Mouse (Mus musculus) adrenal gland, postnatal 4 days (tissue): ENCODE results near the gene Psen2. TPM values are rescaled to one million over a fixed set of nuclear protein-coding genes. Genes with fewer than 3 reads are reported as not detected.

Experiments
- DNase-seq, 2 experiments: peaks; one replicate each; pipeline ENCODE4 v3.0.0; 2021 to 2022; ENCODE audit warnings: low spot score in 2 of 2, mixed read lengths in 2 of 2
- total RNA-seq, 2 experiments: library from RNA; stranded (reverse); gene quantifications; 2 replicates each; pipeline ENCODE4 v1.2.3; 2021

Gene Psen2
- total RNA-seq, 2 experiments from 2014 or later: 40.2 to 45.4 TPM

DNA sequence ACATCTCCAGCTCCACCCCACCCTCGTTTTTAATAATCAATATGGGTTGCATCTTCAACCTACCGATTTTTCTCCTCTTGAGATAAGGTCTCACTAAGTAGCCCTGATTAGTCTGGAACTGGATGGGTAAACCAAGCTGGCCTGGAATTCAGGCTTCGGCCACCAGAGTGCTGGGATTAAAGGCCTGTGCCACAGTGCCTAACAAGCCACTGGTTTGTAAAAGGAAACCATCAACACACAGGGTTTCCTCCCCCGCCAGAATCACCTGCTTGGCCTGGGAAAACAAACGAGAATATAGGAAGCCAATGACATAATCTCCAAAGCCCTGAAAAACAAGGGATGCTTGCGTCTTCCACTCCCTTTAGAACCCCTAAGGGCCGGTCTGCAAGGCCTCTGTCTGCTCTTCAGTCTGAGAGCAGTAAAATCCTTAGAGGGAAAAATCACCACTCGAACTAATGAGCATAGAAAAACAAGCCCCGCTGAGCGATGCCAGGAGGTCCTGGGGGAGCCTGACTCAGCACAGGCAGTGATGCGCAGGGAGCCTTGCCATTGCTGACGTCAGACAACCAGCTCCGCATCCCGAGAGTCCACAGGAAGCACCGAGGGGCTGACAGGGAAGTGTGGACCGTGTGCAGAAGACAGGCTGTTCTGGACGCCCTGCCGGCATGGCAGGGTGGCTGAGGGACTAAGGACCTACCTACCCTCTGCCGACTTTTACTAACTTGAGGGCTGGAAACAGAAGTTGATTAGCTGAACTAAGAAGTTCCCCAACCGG is 13.4 kb downstream of the Psen2 start:
- no peak for DNase-seq

DNA sequence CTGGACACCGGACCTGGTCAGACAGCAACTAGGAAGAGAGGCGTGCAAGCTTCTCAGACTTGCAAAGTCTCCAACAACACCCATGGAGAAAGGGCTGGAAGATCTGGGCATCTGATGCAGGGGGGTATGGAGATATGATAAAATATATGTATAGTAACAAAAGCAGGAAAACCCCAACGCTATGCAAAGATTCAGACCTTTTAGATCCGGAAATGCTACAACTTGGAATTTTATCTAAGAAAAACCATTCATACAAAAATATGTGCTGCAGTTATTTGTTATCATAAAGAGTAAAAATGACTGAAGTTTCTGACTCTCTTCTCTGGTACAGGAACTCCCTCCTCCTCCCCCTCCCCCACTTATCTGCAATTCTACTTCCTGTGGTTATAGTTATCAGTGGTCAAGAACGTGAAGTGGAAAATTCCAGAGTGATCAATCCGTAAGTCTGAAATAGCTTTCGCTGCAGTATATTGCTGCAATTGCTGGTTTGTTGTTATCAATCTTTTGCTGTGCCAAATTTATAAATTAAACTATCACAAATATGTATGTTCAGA is 14.6 kb downstream of the Psen2 start:
- no peak for DNase-seq

DNA sequence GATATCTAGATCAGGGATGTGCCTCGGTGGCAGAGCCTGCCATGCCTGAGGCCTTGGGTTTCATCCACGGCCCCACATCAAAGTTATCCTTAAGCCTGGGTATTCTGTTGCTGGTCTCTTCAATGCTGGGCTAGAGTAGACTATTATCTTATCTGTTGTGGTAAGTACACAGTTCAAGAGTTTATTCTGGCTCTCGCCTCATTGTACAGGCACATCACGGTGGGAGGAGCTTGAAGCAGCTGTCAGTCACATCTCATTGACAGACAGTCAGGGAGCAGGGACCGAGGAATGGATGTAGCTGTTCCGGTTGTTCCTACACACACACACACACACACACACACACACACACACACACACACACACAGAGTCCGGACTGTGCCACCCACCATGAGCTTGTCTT is 15.3 kb downstream of the Psen2 start:
- DNase-seq: no peak

DNA sequence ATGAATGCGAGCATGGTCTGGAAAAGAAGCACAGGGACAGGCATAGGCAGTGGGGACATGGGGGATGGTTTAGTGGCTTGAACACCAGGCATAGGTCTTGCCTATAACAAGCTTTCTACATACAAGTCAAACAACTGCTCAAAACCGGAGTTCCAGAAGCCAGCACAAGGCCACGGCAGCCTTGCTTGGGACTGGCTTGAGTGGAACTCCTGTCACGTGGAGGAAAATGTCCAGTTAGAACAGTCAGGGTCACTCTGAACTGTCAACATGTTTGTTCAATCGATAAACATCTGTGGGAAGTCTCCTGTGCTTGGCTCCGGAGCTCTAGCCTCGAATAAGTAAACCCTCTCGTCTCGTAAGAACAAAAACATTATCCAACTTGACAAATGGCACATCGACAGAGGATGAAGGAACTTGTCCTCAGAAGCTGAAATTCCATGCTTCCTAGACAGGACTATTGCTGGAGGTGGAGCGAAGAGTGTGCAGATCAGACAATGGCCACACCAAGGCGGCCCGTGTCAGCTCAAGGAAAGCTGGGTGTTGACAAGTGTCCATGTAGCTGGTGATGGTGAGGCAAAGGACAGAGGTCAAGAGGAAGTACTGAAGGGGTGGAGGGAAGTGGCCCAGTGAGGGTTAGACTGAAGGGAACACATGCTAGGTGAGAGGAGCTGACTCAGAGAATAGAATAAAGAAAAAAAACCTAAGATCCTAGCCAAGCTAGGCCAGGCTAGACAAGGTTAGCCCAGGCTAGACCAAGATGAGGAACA is 17.3 kb downstream of the Psen2 start:
- no peak for DNase-seq

DNA sequence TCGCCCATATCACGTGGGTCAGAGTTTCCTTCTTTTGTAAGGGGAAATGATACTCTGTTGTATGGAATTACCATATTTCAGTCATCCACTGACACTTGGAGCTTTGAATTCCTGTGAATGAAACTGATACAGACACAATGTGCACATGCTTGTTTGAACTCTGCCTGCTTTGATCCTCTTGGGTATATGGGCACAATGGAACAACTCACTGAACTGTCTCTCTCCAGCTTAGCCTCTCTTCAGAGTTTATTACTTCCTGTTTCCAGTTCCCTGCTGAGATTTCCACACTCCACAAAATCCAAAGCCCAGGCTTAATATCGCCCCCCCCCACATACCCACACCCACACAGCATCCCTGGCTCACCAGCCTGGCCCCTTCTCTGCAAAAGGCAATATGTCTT is 31.5 kb downstream of the Psen2 start:
- no peak for DNase-seq

DNA sequence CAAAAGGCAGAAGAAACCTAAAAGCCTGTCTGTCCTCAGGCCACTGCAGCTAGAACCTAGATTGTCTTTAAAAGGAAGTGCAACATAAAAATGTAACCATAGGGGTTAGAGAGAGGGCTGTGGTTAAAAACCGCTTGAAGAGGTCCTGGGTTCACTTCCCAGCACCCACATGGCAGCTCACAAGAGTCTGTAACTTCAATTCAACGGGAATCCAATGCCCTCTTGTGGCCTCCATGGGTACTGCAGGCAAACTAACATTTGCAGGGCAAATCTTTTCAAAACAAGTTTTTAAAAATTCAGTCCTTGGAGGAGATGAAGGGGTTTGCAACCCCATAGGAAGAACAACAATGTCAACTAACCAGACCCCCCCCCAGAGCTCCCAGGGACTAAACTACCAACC is 32.7 kb downstream of the Psen2 start:
- DNase-seq: no peak

- DNase-seq: no peak
Observed at GRCm38 (mm10) chr1:180229906-180230305, 33.3 kb downstream of the Psen2 start.

- no peak for DNase-seq
Observed at GRCm38 (mm10) chr1:180228854-180229253, 34.4 kb downstream of the Psen2 start.

GRCm38 (mm10) chr1:180226766-180227165 is 36.5 kb downstream of the Psen2 start:
- DNase-seq: no peak

DNA sequence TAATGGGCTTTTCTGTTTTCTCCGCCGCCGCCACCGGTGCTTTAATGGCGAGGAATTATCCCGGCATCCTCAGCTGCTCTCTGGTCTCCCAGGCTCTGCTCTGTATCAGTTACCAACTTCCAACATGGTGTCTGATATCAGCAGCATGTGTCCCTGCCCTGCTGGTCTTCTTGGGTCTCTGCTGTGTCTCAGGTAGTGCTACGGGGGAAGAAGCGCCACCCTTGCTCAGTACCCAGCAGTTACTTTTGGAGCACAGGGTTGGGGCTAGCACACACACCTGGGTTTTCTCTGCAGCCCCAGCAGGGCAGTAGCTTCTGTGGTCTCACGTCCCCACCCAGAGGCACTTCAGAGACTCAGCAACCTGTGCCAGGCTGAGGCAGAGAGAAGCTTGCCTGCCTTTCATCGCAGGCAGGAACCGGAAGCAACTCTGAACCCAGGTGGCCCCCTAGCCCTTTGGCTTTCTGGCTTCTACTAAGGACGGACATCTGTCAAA is 37.0 kb downstream of the Psen2 start:
- no peak for DNase-seq

- DNase-seq: no peak
Observed at GRCm38 (mm10) chr1:180225500-180226220, 37.6 kb downstream of the Psen2 start.

- no peak for DNase-seq
Observed at GRCm38 (mm10) chr1:180222007-180222406, 41.2 kb downstream of the Psen2 start.

- DNase-seq: no peak
Observed at GRCm38 (mm10) chr1:180220791-180221542, 42.3 kb downstream of the Psen2 start.

GRCm38 (mm10) chr1:180216541-180217276 is 46.5 kb downstream of the Psen2 start:
- DNase-seq: no peak

GRCm38 (mm10) chr1:180215044-180215443 is 48.2 kb downstream of the Psen2 start:
- DNase-seq: peak; percentile 29 to 36

DNA sequence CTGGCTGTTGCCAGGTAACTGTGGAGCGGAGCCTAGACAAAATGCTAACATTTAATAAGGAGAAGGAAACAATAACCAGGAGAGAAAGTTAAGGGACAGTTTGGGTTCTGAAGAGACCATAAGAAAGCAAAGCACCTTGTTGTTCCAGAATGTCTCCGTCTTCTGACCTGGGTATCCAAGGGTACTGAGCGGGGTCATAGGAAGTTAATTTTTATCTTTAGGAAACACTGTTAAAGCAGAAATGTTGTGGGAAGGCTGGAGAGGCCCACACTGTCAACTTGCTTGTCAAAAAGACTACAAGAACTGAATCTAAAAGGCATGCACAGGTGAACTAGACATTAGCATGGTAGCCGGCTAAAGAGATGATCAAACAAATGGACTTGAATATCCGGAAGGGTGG is 50.3 kb downstream of the Psen2 start:
- DNase-seq: no peak

DNA sequence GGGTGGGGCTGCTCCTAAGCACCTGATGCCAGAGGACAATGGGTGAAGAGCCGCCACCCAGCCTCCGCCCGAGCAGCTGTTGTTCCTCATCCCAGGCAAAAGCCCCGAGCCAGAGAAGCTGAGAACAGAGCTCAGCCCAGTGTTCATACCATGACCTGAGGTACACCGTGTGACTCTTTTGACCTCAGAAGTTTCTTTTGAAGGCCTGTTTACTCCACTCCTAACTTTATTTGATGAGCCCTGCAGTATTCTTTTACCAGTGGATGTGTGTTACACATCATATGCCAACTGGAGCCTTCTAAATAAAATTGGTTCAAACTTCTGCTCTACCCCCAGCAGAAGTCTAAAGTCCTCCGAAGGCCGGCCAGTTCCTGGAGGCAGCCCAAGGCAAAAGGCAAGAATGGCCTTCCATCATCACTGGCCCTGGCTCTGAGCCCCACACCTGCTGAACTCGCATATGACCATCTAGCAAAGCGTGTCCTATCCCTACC is 52.4 kb downstream of the Psen2 start:
- DNase-seq: no peak

DNA sequence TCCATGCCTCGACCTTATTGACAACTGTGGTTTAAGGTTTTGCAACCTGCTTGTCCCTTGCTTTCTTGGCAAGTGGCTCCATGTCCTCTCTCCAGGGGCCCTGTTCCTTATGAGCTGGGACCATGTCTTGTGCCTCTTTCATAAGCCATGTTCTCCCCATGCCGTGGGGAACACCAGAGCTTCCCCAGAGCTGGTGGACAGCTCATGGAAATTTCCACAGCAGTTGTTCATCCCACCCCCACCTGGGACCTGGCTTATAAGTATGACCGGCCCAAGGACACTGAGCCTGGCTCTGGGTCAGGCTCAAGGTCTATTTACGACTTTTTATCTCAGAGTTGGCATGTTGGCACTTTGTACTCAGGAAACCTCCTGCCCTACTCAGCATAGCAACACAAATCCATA is 53.2 kb downstream of the Psen2 start:
- DNase-seq: peak in 1 of 2 experiments; percentile 34

DNA sequence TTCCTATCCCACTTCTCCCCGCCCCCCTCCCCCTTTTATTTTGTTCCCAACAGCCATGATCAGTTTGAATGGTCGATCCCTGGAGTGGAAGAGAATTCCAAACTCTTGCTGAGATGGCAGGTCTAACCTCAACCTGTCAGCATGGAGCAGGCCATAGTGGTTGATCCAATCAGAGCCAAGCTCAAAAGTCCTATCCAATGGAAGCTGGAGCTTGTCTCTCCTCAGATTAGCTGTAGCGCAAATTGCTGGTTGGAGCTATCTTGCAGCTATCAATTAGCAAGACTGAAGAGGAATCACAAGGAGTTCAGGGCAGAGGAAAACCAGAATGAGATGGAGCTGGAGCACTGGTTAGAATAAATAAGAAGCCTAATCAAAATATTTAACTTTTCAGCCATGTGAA is 54.9 kb downstream of the Psen2 start:
- DNase-seq: no peak

DNA sequence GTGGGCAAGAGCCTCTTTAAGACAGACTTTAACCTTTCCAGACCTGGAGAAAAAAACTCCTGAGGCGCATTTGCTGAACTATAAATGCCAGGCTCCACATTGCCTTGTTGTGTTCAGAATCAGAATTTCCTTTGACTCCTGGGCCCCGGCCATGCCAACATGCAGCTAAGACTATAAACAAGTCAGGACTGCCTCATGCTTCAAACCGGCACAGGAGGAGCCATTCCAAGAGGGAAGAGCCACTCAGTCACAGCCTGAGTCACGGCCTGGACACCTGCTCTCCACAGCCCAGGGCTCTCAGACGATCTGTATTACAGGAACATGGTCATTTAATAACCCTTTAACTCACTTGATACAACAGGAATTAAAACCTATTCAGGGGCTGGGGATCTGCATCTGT is 62.5 kb downstream of the Psen2 start:
- DNase-seq: no peak
